Mouse (Mus musculus) cerebellum, adult 9-11 months (tissue): ENCODE results near the gene Lenep.

Source experiments
- DNase-seq: peaks from one replicate; pipeline ENCODE4 v3.0.0; 2022

Gene Lenep

DNA sequence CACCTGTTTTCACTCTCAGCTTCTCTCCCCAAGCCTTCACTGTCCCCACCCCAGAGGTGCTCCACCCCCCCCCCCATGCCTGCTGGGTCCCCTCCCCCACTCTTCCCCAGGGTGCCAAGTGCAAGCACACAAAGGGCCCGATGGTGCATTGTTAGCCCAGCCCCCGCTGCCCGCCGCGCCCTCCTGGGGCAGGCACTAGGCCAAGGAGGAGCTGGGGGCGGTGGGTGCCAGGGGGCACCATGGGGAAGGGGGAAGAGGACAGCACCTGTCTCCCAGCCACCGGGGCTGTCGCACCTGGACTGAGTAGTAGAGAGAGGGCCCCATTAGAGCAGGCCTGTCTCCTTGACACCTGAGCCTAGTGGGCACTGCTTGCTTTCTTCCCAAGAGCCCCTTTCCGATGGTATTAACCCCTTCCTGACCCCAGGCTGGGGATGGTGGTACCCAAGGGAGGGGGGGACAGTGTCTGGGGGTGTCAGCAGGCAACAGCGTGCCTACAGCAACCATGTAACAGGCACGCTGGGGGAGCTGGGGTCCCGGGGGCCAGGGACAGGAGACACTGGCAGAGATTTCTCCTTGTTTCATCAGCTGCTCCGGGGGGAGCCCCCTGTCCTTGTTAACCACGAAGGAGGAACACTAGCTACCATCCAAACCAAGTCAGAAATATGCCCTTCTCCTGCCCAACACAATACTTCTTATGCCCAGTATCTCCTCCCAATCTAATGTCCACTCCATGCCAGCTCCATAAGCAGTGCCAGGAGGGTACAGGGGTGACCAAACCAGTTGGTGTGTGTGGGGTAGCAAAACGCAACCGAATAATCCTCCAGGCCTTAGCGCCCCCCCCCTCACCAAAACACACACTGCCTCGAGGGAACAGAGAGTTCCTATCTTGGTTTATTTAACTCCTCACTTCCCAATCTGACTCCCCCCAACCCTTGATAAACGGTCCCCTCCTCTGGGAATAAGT, 11.6 kb downstream of the Lenep start:
- peak; percentile 78 for DNase-seq

DNA sequence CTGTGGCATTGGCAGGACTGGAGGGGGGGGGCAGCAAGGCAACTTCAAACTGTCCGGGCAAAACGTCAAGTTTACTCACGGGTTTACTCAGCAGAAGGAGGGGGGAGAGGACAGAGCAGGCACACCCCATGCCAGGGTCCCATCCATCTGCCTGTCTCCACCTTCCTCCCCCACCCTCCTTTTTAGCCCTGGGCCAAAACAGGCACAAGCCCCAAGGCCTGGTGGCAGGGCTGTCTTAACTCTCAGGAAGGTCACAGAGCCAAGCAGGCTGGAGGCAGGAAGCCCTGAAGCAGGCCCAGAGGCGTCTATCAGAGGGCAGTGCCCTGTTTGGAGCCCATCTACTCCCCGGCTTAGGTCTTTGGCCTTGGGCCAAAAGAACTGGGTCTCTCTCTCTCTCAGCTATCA, 12.5 kb downstream of the Lenep start:
- peak; percentile 76 for DNase-seq

DNA sequence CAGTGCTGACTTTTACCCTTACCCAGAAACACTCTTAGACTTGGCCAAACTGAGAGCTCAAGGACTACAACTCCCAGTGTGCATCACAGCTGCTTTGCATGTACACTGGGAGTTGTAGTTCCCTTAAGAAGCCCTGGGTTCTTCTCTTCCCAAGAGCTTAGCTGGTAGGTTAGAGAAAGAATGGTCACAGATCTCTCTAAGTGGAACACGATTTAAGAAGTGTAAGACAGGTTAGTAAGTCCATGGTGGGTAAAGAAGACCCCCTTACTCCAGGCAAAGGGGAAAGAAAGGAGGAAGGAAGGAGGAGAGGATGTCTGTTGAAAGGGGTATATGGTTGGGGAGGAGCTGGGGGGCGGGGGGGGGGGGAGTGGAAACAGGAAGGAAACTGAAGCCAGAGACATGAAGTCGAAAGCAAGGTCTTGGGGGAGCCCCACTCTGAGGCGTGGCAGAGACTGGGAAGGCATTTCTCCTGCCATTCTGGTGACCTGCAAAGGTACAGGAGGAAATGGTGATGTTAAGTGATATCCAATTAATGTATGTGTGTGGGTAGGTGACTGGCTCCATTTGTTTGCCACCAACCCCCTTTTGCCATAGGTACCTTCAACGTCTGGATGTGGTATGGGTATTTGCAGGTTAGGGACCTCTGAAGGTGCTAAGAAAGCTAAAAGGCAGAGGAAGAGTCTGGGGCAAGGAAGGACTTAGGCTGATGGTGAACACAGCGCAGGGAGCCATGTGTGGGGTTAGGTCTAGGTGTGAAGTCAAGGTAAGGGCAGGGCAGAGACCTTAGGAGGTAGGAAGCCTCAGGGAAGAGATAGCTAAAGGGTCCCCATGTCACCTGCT, 13.5 kb downstream of the Lenep start:
- peak; percentile 52 for DNase-seq

DNA sequence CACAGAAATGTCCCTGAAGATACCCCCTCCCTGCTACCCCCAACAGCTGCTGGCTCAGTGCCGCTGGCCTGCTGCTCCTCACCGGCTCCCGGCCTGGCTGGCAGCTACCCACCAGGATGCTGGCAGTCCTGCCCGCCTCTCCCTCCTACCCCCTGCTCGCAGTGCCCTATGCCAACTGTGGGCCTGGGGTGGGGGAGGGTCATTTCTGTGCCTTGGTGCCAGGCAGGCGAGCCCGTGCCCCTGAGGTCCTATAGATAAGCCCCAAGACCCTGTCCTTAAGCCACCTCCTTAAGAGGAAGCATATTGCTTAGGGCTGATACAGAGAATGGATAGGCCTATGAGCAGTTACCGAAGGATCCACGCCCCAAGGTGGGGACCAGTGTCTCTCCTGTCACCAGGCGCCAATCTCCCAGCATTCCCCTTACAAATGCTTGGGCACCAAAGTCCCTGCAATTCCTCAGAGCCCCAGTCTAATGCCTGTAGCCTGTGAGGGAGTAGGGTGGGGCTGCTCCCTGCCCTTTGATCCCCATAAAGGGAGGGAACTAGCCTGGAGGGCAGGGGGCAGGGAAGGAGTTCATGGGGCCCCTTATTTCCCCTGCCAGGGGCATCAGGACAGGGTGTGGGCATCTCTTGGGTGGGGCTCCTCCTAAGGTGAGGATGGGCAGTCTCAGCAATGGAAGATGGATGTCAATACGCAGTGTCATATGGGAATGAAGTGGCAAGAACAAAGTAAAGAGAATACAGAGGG, 14.3 kb downstream of the Lenep start:
- DNase-seq = peak; percentile 76

DNA sequence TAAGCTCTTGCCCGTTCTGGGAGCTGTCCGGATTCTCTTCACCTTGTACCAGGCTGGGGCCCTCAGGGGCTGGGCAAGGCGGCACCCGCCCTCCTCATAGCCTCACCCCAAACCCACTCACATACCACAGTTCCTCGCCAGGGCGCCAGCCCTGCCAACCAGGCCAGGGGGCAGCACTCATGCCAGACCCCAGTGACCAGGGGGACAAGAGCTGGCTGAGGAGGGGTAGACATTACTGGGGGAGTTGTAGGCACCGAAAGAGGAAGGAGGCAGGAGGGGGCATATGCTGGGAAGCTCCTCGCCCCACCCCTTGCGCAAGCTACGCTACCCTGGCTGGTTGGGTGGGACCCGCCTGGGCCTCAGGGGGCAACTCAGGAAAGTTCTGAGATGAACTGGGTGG, 15.0 kb downstream of the Lenep start:
- peak; percentile 71 for DNase-seq

DNA sequence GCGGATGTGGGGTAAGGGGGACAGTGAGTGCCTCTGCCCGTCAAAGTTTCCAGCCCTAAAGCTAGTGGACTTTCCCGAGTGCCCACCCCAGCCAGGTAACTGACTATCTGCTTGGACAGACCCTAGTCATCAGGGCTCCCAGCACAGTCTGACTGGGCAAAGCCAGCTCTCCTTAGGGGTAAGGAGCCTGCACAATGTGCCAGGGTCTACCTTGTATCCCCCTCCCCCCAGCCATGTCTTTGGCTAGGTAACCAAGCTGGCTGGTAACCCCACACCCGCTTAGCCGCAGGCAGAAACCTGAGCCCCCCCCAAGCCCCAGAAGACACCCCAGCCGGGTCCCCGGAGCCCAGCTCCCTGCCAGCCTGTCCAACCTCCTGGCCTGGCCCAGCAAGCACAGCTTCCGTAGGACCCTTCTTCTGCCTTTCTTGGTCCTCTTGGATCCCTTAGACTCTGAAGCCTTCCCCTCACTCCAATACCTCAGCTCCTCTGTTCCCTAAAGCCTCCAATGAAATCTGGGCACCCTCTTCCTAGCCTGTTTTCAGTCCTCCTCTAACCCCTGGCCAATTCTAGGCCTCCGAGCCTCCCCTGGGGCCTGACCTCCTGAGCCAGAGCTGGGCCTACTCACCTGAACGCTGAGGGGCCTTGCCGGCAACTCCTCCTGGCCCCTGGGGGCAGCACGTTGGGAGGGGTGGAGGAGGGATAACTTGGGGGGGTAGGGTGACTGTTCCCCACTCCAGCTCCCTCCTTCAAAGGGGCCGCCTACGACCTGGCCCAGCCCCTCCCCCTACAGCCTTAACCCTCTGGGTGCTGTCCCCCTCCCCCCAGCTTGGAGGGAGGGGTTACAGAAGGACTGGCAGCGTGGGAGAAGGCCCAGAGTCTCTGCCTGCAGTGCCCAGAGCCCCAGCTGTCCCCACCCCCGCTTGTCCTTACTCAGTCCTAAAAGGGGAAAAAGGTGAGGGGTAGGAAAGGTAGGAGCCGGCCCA, 15.9 kb downstream of the Lenep start:
- peak; percentile 63 for DNase-seq

DNA sequence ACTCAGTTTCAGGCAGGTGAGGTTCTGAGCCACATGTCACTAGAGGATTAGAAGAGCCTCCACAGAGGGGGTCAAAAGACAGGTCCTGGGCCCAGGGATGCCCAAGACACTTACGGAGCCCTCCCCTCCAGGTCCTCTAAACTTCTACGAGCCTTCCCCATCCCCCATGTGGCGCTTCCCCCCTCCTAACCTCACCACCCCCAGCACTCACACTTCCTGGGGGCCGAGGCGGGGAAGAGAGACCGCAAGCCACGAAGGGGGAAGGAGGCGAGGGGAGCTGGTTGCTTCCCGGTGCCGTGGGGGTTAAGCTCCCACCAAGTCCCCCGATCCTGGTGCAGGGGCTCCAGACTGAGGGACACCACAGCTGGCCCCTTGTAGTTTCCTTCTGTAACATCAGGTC, 17.1 kb downstream of the Lenep start:
- DNase-seq = no peak

DNA sequence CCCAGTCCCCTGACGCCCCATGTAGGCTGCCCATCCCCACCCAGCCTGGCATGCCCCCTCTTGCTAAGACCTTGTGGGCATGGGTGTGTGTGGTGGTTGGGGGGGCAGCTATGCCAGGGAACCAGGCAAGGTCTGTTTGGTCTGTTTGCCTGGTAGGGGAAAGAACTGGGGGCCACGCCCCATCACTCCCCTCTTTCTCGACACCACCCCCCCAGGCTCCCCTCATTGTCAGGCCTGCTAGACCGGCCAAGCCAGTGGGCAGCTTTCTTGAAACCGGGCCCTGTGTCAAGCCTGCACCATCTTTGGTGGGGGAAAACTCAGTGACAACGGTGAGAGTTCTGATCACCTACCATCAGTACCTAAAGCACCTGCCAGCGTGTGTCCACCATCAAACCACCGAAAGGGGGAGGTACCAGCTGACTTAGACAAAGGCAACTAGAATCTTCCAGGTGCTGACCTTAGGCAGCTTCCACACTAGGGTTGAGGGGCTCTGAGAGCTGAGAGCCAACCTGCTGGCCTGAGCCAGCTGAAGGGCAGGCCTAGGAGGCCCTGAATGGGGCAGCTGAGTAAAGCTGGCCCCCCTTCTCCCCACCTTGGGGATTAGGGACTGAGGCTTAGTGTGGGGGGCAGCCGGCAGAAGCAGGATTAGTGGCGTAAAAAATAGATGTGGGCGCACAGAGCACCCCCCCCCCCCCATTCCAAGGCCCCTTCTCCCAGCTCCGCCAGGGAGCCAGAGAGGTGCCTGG, 18.1 kb downstream of the Lenep start:
- no peak for DNase-seq

DNA sequence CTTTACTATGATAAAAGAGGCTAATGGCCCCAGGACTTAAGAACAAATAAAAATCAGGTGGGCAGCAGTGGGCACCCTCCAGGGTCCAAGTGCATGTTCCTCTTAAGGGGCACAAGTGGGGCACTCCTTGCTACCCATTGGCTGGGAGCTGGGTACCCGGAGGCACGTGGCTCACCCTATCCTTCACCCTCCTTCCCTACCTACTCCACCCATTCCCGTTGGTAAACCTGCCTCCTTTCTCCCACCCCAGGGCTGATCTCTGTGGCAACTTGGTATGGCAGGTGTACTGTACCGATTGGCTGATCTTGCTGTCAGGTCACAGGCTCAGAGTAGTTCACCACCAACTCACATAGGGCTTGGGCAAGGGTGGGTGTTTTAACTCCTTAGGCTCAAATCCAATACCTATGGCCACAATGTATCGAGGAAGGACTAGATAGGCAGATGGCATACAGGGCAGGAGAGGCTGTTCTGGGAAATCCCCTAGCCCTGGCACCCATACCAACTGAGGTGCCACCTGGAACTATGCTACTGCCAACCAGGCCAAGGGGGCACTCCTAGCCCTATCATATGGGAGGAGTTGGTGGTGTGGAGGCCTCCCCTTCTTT, 18.8 kb downstream of the Lenep start:
- peak; percentile 50 for DNase-seq

DNA sequence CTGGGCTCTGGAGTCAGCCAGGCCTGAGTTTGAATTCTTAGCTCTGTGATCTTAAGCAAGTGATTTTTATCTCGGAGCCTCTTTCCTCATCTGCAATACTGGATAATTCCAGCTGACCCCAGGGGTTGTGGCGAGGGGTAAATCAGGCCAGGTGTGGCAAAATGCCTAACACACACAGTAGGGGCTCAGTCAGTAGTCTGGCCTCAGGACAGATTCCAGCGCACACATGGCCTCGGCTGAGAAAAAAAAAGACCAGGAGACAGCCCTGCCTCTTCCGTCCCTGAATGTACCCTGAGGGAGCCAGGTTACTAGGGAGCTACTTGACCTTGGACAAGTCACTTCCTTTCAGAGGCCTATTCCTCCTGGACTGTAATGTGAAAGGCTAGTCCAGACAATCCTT, 19.6 kb downstream of the Lenep start:
- DNase-seq = no peak

DNA sequence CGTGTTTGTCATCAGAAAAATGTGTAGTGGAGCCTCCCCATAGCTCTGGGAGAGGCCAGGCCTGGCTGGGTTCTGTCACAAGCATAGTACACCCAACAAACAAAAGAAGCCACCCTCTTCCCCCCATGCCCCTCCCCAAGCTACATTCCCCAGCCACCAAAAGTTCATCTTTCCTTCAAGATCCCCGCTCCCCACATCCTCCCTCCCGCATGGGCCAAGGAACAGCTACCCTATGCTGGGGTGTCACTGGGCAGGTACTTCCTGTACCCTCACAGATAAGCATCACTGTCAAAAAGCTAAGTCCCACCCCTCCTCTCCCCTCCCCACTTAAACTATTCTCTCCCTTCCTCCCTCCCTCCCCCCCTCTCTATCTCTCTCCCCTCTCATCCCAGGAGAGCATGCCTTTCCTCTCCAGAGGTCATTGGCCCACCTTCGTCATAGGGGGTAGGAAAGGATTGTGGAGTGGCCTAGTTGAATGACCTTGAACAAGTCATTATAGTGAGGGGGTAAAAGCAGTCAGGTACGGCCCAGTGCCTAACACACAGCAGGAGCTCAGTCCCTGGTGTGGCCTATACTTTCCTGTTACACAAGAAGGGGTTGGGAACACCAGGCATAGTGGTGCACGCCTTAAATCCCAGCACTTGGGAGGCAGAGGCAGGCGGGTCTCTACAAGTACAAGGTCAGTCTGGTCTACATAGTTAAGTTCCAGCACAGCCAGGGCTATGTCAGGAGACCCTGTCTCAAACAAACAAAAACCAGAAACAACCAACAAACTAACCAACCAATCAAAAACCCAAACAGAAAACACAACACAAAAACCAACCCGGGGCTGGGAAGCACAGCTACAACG, 20.3 kb downstream of the Lenep start:
- DNase-seq = no peak

DNA sequence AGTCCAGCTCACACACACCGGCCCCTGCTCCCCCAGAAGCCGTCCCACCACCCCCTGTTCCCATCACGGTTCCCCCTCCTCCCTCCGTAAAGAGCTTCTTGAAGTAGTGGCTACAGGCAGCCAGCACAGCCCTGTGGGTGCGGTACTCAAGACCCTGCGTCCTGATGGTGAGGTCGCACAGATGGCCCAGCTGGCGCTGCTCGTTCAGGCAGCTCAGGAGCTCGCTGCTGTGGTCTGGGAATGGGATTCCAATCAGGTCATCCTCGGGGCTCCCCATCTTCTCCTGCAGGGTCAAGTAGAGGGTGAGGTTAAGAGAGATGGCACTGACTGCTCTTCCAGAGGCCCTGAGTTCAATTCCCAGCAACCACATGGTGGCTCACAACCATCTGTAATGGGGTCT, 21.4 kb downstream of the Lenep start:
- DNase-seq = no peak

DNA sequence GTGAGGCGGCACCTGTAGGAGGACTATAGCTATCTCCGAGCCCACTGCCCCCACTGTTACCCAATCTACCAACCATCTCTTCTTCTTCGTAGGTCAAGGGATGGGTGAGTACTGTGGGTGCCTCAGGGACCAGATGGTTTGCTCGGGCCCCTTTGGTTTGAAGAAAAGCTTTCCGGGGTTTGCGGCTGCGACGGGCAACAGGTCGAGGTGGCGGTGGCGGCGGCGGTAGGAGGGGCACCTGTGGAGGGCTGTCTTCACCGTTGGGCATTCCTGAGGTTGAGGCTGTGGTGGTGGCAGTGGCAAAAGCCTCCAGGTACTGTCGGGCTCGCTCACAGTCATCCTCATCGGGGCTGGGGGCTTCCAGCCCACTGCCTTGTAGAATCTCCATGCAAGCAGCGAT, 21.9 kb downstream of the Lenep start:
- DNase-seq = no peak

DNA sequence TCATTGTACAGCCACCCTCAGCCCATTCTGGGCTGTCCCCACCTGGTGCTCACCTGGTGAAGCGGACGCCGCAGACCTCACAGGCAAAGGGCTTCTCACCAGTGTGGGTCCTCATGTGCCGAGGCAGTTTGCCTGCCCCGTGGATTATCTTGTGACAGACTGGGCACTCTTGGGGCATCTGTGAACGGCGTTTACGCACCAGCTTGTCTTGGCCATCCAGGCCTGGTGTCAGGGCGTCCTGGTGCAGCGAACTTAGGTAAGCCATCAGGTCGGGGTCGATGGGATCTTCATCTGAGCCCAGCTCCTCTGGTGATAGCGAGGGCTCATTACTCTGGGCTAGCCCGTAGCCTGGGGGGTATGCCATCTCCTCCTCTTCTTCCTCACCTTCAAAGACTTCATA, 22.3 kb downstream of the Lenep start:
- no peak for DNase-seq

DNA sequence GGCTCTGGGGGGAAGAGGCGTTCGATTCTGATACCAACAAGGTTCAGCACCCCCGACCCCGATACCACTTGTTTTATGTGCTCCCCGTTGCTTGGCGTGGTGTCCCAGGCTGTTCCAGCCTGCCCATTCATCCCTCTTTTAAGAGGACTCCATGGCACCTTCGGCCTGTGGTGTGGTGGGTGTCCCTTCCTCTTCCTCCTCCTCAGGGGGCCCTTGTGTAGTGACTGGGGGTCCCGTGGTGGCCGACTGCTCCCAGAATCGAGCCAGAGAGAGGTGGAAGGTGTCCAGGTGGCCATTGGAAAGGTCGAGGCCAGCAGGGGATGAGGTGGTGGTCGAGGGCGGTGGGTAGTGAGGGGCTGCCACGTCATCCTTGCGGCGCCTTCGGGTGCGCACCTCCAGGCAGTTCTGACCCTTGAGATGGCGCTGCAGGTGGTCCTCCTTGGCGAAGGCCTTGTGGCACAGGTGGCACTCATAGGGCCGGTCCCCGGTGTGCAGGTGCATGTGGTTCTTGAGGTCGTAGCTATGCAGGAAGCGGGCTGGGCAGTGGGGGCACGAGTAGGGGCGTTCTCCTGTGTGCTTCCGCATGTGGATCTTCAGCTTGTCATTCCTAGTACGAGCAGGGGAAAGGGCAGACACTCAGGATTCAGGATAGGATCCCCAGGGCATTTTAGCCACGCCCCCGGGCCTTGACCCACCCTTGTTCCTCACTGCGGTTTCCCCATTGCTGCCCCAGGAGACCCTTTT, 23.0 kb downstream of the Lenep start:
- DNase-seq = peak; percentile 41

DNA sequence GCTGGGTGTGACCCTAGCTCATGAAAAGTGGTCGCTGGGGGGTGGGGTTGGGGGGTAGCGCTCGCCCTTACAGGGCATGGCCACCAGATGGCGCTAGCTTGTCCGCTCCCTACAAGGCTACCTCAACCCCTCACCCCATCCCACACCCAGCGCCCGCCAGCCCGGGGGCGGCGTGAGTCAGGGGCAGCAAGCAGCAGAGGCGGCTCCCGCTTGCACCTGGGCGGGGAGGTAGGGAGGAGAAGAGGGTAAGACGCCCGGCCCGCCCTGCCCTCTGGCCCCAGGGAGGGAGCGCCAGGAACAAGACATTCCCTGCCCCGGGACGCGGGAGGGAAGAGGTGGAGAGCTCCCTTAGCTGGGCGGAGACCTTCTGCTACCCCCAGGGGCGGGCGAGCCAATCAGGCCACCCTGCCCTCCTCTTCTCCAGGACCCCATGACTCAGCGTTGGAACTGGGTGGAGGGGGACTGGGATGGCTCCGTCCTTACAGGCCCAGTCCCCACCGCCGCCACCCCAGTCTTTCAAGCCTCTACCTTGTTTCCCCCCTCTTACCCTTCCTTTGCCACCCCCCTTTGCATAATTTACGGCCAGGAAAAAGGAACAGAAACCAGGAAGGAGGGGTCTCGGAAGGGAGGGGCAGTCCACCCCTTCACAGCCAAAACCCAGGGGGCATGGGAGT, 24.1 kb downstream of the Lenep start:
- peak; percentile 66 for DNase-seq

DNA sequence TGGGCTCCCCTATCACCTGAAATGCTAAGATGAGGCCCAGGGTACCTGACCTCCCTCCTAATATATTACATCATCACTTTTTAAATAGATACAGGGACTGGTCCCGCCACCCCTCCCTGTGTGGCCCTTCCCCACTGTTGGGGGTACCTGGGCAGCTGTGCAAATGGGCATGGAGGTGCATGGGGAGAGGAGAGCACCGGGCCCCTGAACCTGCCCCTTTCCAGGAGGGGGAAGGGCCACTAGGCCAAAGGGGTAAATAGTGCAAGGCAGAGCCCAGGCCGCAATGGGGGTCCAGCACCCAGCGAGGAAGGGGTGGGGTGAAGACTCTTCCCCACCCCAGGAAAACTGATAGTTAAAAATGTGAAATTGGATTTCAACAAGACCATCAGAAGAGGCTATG, 24.8 kb downstream of the Lenep start:
- DNase-seq = peak; percentile 43

DNA sequence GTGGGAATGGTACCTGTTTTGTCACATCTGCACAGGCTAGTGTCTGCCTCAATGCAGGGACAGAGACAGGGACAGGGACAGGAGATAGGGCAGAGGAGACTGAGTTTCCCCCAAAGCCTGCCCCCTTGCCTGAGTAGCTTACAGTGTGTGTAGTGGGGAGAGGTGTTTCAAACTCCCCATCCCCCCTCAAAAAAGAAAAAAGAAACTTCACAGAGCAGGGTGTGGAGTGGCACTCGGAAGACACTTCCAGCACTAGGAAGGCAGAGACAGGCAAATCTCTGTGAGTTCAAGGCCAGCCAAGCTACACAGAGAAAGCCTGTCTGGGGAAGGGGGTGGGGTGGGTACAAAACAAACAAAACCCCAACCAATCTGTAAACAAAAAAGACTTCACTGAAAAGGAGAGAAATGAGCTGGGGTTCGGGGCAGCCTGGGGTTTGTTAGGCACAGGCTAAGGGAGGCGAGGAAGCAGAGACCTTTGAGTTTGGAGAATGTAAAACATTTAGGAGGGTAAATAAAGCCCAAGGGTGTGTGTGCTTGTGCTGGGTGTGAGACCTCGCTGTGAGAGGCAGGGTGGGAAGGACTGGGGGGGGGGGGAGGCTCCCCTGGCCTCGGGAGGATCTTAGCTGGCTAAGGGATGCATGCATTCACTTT, 28.9 kb downstream of the Lenep start:
- DNase-seq = no peak
